ENCODE assay signal across 11 mouse cellular contexts in genomic region chr5:42387959-42388358, GRCm38 (mm10).
"Had no signal": no experiment of that assay in that cellular context is flagged by ENCODE, and none has a peak within 500 bp of the region (broad histone marks: within the 10 kb centered on the region; RNA-seq: fewer than 3 reads in every experiment).

No protein-coding gene starts in this region.

- DNase-seq: kidney, adult 2 months; kidney, postnatal 25 days; layer of hippocampus, postnatal 36 days; liver, postnatal 0 days; lung, postnatal 10 days; lung, postnatal 36 days; retina, postnatal 1 day; right cerebral cortex, postnatal 25 days; thymus, adult 2 months; thymus, postnatal 14 days; thymus, postnatal 4 days had no signal
